ENCODE assay signal across 9 mouse cellular contexts in genomic region chr4:129134799-129135585, GRCm38 (mm10). TPM values are rescaled to one million over a fixed set of nuclear protein-coding genes. Genes with fewer than 3 reads are reported as not detected.
DNase-seq lines count a peak whose midpoint lies in the region; ATAC-seq and TF ChIP-seq lines count a peak whose summit lies in the region.
"Had no signal": no experiment of that assay in that cellular context is flagged by ENCODE, and none has a peak within 500 bp of the region (broad histone marks: within the 10 kb centered on the region; RNA-seq: fewer than 3 reads in every experiment).

No protein-coding gene starts in this region.

- H3K4me2 ChIP-seq in embryonic facial prominence, embryonic 13.5 days: peak overlapping the region; percentile 46
- peak overlapping the region; percentile 51 for H3K4me2 ChIP-seq in heart, embryonic 15.5 days

- peak overlapping the region; percentile 30; the same call in 1 of the 2 replicates for H3K4me3 ChIP-seq in G1E (ENCODE audit: low read depth, low read length)
- H3K4me3 ChIP-seq in bone marrow macrophage, adult 2 months (ENCODE audit: insufficient read depth, low read length): no peak overlapping the region
- H3K4me3 ChIP-seq in embryonic facial prominence, embryonic 13.5 days: no peak overlapping the region
- peak overlapping the region; percentile 15; the same call in 1 of the 2 replicates for H3K4me3 ChIP-seq in heart, embryonic 15.5 days
- H3K4me3 ChIP-seq in small intestine, adult 2 months (ENCODE audit: low read depth, low read length): peak overlapping the region; percentile 10; the same call in 1 of the 2 replicates

- H3K27ac ChIP-seq in bone marrow macrophage, adult 2 months (ENCODE audit: insufficient read depth, low read depth, low read length): no peak overlapping the region
- no peak overlapping the region for H3K27ac ChIP-seq in embryonic facial prominence, embryonic 13.5 days
- H3K27ac ChIP-seq in heart, embryonic 15.5 days: no peak overlapping the region
- no peak overlapping the region for H3K27ac ChIP-seq in small intestine, adult 2 months (ENCODE audit: insufficient read depth, low read depth, low read length)

- WGBS in embryonic facial prominence, embryonic 13.5 days: 9% methylated on average over 15 of the region's 15 CpGs
- 10% methylated on average over 15 of the region's 15 CpGs for WGBS in heart, embryonic 15.5 days
- 17% methylated on average over 15 of the region's 15 CpGs for whole genome bisulfite sequencing in small intestine, adult 2 months

- TF ChIP-seq CTCF in G1E (IDR thresholded peaks at IDR 0.05; ENCODE audit: low read depth, low read length): peak; percentile 90
- peak; percentile 92 for TF ChIP-seq CTCF in bone marrow macrophage, adult 2 months (IDR thresholded peaks at IDR 0.05; ENCODE audit: low read depth, low read length)
- peak; percentile 90; the same call in 1 of the 2 replicates for TF ChIP-seq CTCF in small intestine, adult 2 months (IDR thresholded peaks at IDR 0.05; ENCODE audit: extremely low read depth, insufficient read length, insufficient replicate concordance, low read depth, low read length)

- H3K4me1 ChIP-seq in G1E (ENCODE audit: insufficient read depth, low read depth, low read length): peaks cover 74% of the 10 kb centered on the region
- no peaks in the 10 kb centered on the region for H3K4me1 ChIP-seq in bone marrow macrophage, adult 2 months (ENCODE audit: control insufficient read depth, insufficient read depth, low read length)
- H3K4me1 ChIP-seq in embryonic facial prominence, embryonic 13.5 days: peaks cover 35% of the 10 kb centered on the region
- peaks cover 44% of the 10 kb centered on the region for H3K4me1 ChIP-seq in heart, embryonic 15.5 days (replicated peaks)
- H3K4me1 ChIP-seq in small intestine, adult 2 months (ENCODE audit: control insufficient read depth, insufficient read depth, insufficient read length, low read length): peaks cover 5% of the 10 kb centered on the region

- peaks cover 10% of the 10 kb centered on the region for H3K36me3 ChIP-seq in G1E (replicated peaks)
- no peaks in the 10 kb centered on the region for H3K36me3 ChIP-seq in embryonic facial prominence, embryonic 13.5 days
- no peaks in the 10 kb centered on the region for H3K36me3 ChIP-seq in heart, embryonic 15.5 days
- no peaks in the 10 kb centered on the region for H3K36me3 ChIP-seq in small intestine, adult 2 months (ENCODE audit: control insufficient read depth, insufficient read depth, low read length)

- no peaks in the 10 kb centered on the region for H3K9me3 ChIP-seq in G1E (replicated peaks)
- no peaks in the 10 kb centered on the region for H3K9me3 ChIP-seq in embryonic facial prominence, embryonic 13.5 days
- H3K9me3 ChIP-seq in heart, embryonic 15.5 days (replicated peaks): no peaks in the 10 kb centered on the region

- no peak for TF ChIP-seq POLR2A in bone marrow macrophage, adult 2 months (IDR thresholded peaks at IDR 0.05; ENCODE audit: borderline replicate concordance, low read depth, low read length)
- no peak for TF ChIP-seq POLR2A in small intestine, adult 2 months (IDR thresholded peaks at IDR 0.05; ENCODE audit: low read depth, low read length)

- DNase-seq in G1E (ENCODE audit: low spot score): no peak
- DNase-seq in kidney, postnatal 10 days: peak; percentile 90
- peak; percentile 70 to 80 for DNase-seq in lung, postnatal 4 days
- DNase-seq in frontal cortex, postnatal 10 days (ENCODE audit: low spot score in 2 of 2): no peak

- no peak for ATAC-seq in G1E (ENCODE audit: extremely low read depth, insufficient number of reproducible peaks, low FRiP score, poor library complexity, severe bottlenecking)
- no peak for ATAC-seq in embryonic facial prominence, embryonic 13.5 days (ENCODE audit: insufficient number of reproducible peaks, insufficient read depth, low FRiP score, low TSS enrichment, low read depth)
- no peak for ATAC-seq in heart, embryonic 15.5 days (replicated peaks; ENCODE audit: insufficient number of reproducible peaks, insufficient read depth, low FRiP score, low read depth)

- peaks cover 54% of the 10 kb centered on the region for H3K27me3 ChIP-seq in G1E (ENCODE audit: insufficient read depth, low read length)
- peaks cover 40% of the 10 kb centered on the region for H3K27me3 ChIP-seq in embryonic facial prominence, embryonic 13.5 days
- H3K27me3 ChIP-seq in heart, embryonic 15.5 days: peaks cover 44% of the 10 kb centered on the region
- H3K27me3 ChIP-seq in small intestine, adult 2 months (ENCODE audit: control insufficient read depth, insufficient read depth, low read length): peaks cover 28% of the 10 kb centered on the region

- H3K9ac ChIP-seq in embryonic facial prominence, embryonic 13.5 days: peak overlapping the region; percentile 40; the same call in 1 of the 2 replicates
- peak overlapping the region; percentile 9; the same call in 1 of the 2 replicates for H3K9ac ChIP-seq in heart, embryonic 15.5 days

RNA-seq across cellular contexts. Expression of gene Fndc5, which starts 1.8 kb away (rescaled TPM):
- 25.0 and 31.2 TPM in 2 replicates for total RNA-seq in G1E (2014; fragmentation: Nextera tagmentation)
- total RNA-seq in G1E (2017): 6.5 and 7.2 TPM in 2 replicates
- polyA plus RNA-seq in G1E (2012): 6.7 and 9.4 TPM in 2 replicates
- not detected in 2 replicates for polyA plus RNA-seq in bone marrow macrophage, adult 2 months (2012; ENCODE audit: insufficient read depth, insufficient read length, missing spikeins)
- 4.7 and 4.8 TPM in 2 replicates for polyA plus RNA-seq in embryonic facial prominence, embryonic 13.5 days (2015; fragmentation: Nextera tagmentation; extraction: Ambion mirVana)
- 12.2 and 12.3 TPM in 2 replicates for polyA plus RNA-seq in heart, embryonic 15.5 days (2015; fragmentation: Nextera tagmentation; extraction: Ambion mirVana)
- polyA plus RNA-seq in small intestine, adult 2 months (2012; rRNA removed): 0.36 and 0.87 TPM in 2 replicates

RNA-seq across cellular contexts. Expression of gene Hpca, which starts 13.2 kb away (rescaled TPM):
- total RNA-seq in G1E (2014; fragmentation: Nextera tagmentation): 1.1 TPM in 1 of 2 replicates, not detected in the other
- not detected in 2 replicates for total RNA-seq in G1E (2017)
- not detected in 2 replicates for polyA plus RNA-seq in G1E (2012)
- polyA plus RNA-seq in bone marrow macrophage, adult 2 months (2012; ENCODE audit: insufficient read depth, insufficient read length, missing spikeins): not detected in 2 replicates
- polyA plus RNA-seq in embryonic facial prominence, embryonic 13.5 days (2015; fragmentation: Nextera tagmentation; extraction: Ambion mirVana): 2.7 and 3.1 TPM in 2 replicates
- polyA plus RNA-seq in heart, embryonic 15.5 days (2015; fragmentation: Nextera tagmentation; extraction: Ambion mirVana): 0.68 and 1.2 TPM in 2 replicates
- 0.56 and 0.72 TPM in 2 replicates for polyA plus RNA-seq in small intestine, adult 2 months (2012; rRNA removed)

RNA-seq across cellular contexts. Expression of gene Tmem54, which starts 29.6 kb away (rescaled TPM):
- not detected in 2 replicates for total RNA-seq in G1E (2014; fragmentation: Nextera tagmentation)
- not detected in 2 replicates for total RNA-seq in G1E (2017)
- polyA plus RNA-seq in G1E (2012): not detected in 2 replicates
- polyA plus RNA-seq in bone marrow macrophage, adult 2 months (2012; ENCODE audit: insufficient read depth, insufficient read length, missing spikeins): not detected in 2 replicates
- 10.6 and 11.3 TPM in 2 replicates for polyA plus RNA-seq in embryonic facial prominence, embryonic 13.5 days (2015; fragmentation: Nextera tagmentation; extraction: Ambion mirVana)
- polyA plus RNA-seq in heart, embryonic 15.5 days (2015; fragmentation: Nextera tagmentation; extraction: Ambion mirVana): 0.35 and 1.6 TPM in 2 replicates
- 473 and 851 TPM in 2 replicates for polyA plus RNA-seq in small intestine, adult 2 months (2012; rRNA removed)
- total RNA-seq: left cerebral cortex, postnatal 14 days had no signal

RNA-seq across cellular contexts. Expression of gene S100pbp, which starts 54.5 kb away (rescaled TPM):
- total RNA-seq in G1E (2014; fragmentation: Nextera tagmentation) (124 and 145 TPM in 2 replicates), G1E (2017) (47.9 and 57.6 TPM in 2 replicates)
- 3.4 and 4.5 TPM in 2 replicates for polyA plus RNA-seq in G1E (2012)
- polyA plus RNA-seq in bone marrow macrophage, adult 2 months (2012; ENCODE audit: insufficient read depth, insufficient read length, missing spikeins): 25.9 and 26.8 TPM in 2 replicates
- polyA plus RNA-seq in embryonic facial prominence, embryonic 13.5 days (2015; fragmentation: Nextera tagmentation; extraction: Ambion mirVana): 25.4 and 25.5 TPM in 2 replicates
- polyA plus RNA-seq in heart, embryonic 15.5 days (2015; fragmentation: Nextera tagmentation; extraction: Ambion mirVana): 10.8 and 13.2 TPM in 2 replicates
- 2.3 and 6.4 TPM in 2 replicates for polyA plus RNA-seq in small intestine, adult 2 months (2012; rRNA removed)

RNA-seq across cellular contexts. Expression of gene Yars, which starts 54.6 kb away (rescaled TPM):
- total RNA-seq in G1E (2014; fragmentation: Nextera tagmentation) (106 and 115 TPM in 2 replicates), G1E (2017) (74.5 and 79.1 TPM in 2 replicates)
- polyA plus RNA-seq in G1E (2012): 65.8 and 74.8 TPM in 2 replicates
- polyA plus RNA-seq in bone marrow macrophage, adult 2 months (2012; ENCODE audit: insufficient read depth, insufficient read length, missing spikeins): 18.0 and 21.7 TPM in 2 replicates
- polyA plus RNA-seq in embryonic facial prominence, embryonic 13.5 days (2015; fragmentation: Nextera tagmentation; extraction: Ambion mirVana): 80.0 and 84.5 TPM in 2 replicates
- polyA plus RNA-seq in heart, embryonic 15.5 days (2015; fragmentation: Nextera tagmentation; extraction: Ambion mirVana): 40.8 and 48.8 TPM in 2 replicates
- 5.5 and 7.8 TPM in 2 replicates for polyA plus RNA-seq in small intestine, adult 2 months (2012; rRNA removed)

Comparison
In these comparisons a context has a peak if more than half of its experiments do, and no peak if none do; other contexts are left out.
1. DNase-seq: peak in kidney, postnatal 10 days (single experiment) and lung, postnatal 4 days (2 of 2); none in G1E (single experiment) and frontal cortex, postnatal 10 days (0 of 2).
2. H3K4me3 ChIP-seq: peak in G1E (single experiment), heart, embryonic 15.5 days (single experiment) and small intestine, adult 2 months (single experiment); none in bone marrow macrophage, adult 2 months (single experiment) and embryonic facial prominence, embryonic 13.5 days (single experiment).
3. RNA of gene Tmem54, which starts 29.6 kb away (polyA plus RNA-seq): 473 to 851 TPM in small intestine, adult 2 months; 10.6 to 11.3 TPM in embryonic facial prominence, embryonic 13.5 days, 0.35 to 1.6 TPM in heart, embryonic 15.5 days, not detected in G1E and not detected in bone marrow macrophage, adult 2 months; every median in the first group is over 10 times any median in the second.
4. Peak in every context shown above with its lines, with median percentiles within 50 percentile points of each other: CTCF ChIP-seq.